In genomic region chr14:119980698-119981235, GRCm38 (mm10) we compare ENCODE assay signal across 14 mouse cellular contexts.
DNase-seq lines count a peak whose midpoint lies in the region; ATAC-seq and TF ChIP-seq lines count a peak whose summit lies in the region.
"Had no signal": no experiment of that assay in that cellular context is flagged by ENCODE, and none has a peak within 500 bp of the region (broad histone marks: within the 10 kb centered on the region; RNA-seq: fewer than 3 reads in every experiment).

No protein-coding gene starts in this region.

- H3K27me3 ChIP-seq in intestine, embryonic 14.5 days (replicated peaks; ENCODE audit: control insufficient read depth, insufficient read depth, low read length): no peaks in the 10 kb centered on the region
- no peaks in the 10 kb centered on the region for H3K27me3 ChIP-seq in intestine, embryonic 15.5 days (replicated peaks)
- no peaks in the 10 kb centered on the region for H3K27me3 ChIP-seq in hindbrain, postnatal 0 days (ENCODE audit: insufficient read depth, low read length)
- no peaks in the 10 kb centered on the region for H3K27me3 ChIP-seq in thymus, adult 2 months (ENCODE audit: control insufficient read depth, insufficient read depth, low read length)
- H3K27me3 ChIP-seq: liver, embryonic 13.5 days; neural tube, embryonic 13.5 days had no signal

- no peak overlapping the region for H3K27ac ChIP-seq in intestine, embryonic 14.5 days (ENCODE audit: low read depth)
- no peak overlapping the region for H3K27ac ChIP-seq in intestine, embryonic 15.5 days
- no peak overlapping the region for H3K27ac ChIP-seq in hindbrain, postnatal 0 days
- H3K27ac ChIP-seq in thymus, adult 2 months (ENCODE audit: control insufficient read depth, insufficient read depth, low read length): no peak overlapping the region
- H3K27ac ChIP-seq: heart, adult 2 months; liver, embryonic 13.5 days; neural tube, embryonic 13.5 days had no signal

- H3K4me2 ChIP-seq in intestine, embryonic 14.5 days (ENCODE audit: low read length): no peak overlapping the region
- H3K4me2 ChIP-seq in intestine, embryonic 15.5 days (replicated peaks): no peak overlapping the region
- H3K4me2 ChIP-seq in hindbrain, postnatal 0 days (ENCODE audit: low read depth, low read length): no peak overlapping the region
- H3K4me2 ChIP-seq: liver, embryonic 13.5 days; neural tube, embryonic 13.5 days had no signal

- no peak for TF ChIP-seq POLR2A in thymus, adult 2 months (IDR thresholded peaks at IDR 0.05; ENCODE audit: control insufficient read depth, extremely low read depth, insufficient read depth, low read length, poor library complexity)

- no peaks in the 10 kb centered on the region for H3K4me1 ChIP-seq in intestine, embryonic 14.5 days (replicated peaks; ENCODE audit: control insufficient read depth, insufficient read depth, low read length)
- no peaks in the 10 kb centered on the region for H3K4me1 ChIP-seq in intestine, embryonic 15.5 days (replicated peaks)
- no peaks in the 10 kb centered on the region for H3K4me1 ChIP-seq in hindbrain, postnatal 0 days (ENCODE audit: insufficient read depth, low read length)
- no peaks in the 10 kb centered on the region for H3K4me1 ChIP-seq in thymus, adult 2 months (replicated peaks; ENCODE audit: control insufficient read depth, insufficient read depth, low read length)
- H3K4me1 ChIP-seq: liver, embryonic 13.5 days had no signal

- WGBS in intestine, embryonic 14.5 days: 70% methylated on average over 6 of the region's 6 CpGs
- 79% methylated on average over 6 of the region's 6 CpGs for WGBS in intestine, embryonic 15.5 days
- WGBS in hindbrain, postnatal 0 days: 61% methylated on average over 6 of the region's 6 CpGs
- WGBS in thymus, adult 2 months: 93% methylated on average over 6 of the region's 6 CpGs

- H3K36me3 ChIP-seq in intestine, embryonic 14.5 days (ENCODE audit: control insufficient read depth, insufficient read depth, low read length): no peaks in the 10 kb centered on the region
- no peaks in the 10 kb centered on the region for H3K36me3 ChIP-seq in intestine, embryonic 15.5 days
- H3K36me3 ChIP-seq in hindbrain, postnatal 0 days (ENCODE audit: insufficient read depth, low read length): no peaks in the 10 kb centered on the region
- H3K36me3 ChIP-seq in thymus, adult 2 months (ENCODE audit: control insufficient read depth, insufficient read depth, low read length): no peaks in the 10 kb centered on the region
- H3K36me3 ChIP-seq: liver, embryonic 13.5 days; neural tube, embryonic 13.5 days had no signal

- no peak overlapping the region for H3K4me3 ChIP-seq in intestine, embryonic 14.5 days (ENCODE audit: low read depth, low read length)
- H3K4me3 ChIP-seq in intestine, embryonic 15.5 days (replicated peaks): no peak overlapping the region
- no peak overlapping the region for H3K4me3 ChIP-seq in hindbrain, postnatal 0 days (ENCODE audit: low read length)
- no peak overlapping the region for H3K4me3 ChIP-seq in thymus, adult 2 months (ENCODE audit: control insufficient read depth, insufficient read depth, low read length)
- H3K4me3 ChIP-seq: heart, adult 2 months; liver, embryonic 13.5 days; neural tube, embryonic 13.5 days had no signal

- no peak for ATAC-seq in intestine, embryonic 14.5 days (replicated peaks; ENCODE audit: low FRiP score, low TSS enrichment, low read depth)
- ATAC-seq in intestine, embryonic 15.5 days: no peak
- peak; percentile 68 for ATAC-seq in hindbrain, postnatal 0 days

- H3K9ac ChIP-seq in intestine, embryonic 14.5 days (ENCODE audit: low read length): no peak overlapping the region
- no peak overlapping the region for H3K9ac ChIP-seq in intestine, embryonic 15.5 days
- no peak overlapping the region for H3K9ac ChIP-seq in hindbrain, postnatal 0 days (replicated peaks; ENCODE audit: low read length)
- H3K9ac ChIP-seq: liver, embryonic 13.5 days; neural tube, embryonic 13.5 days had no signal

- no peak for TF ChIP-seq CTCF in hindbrain, postnatal 0 days (IDR thresholded peaks at IDR 0.05; ENCODE audit: low read depth)
- no peak for TF ChIP-seq CTCF in thymus, adult 2 months (IDR thresholded peaks at IDR 0.05; ENCODE audit: borderline replicate concordance, control insufficient read depth, extremely low read depth, insufficient read depth, low read length, poor library complexity)

- no peaks in the 10 kb centered on the region for H3K9me3 ChIP-seq in intestine, embryonic 14.5 days (ENCODE audit: control insufficient read depth, low read length)
- H3K9me3 ChIP-seq in intestine, embryonic 15.5 days: no peaks in the 10 kb centered on the region
- H3K9me3 ChIP-seq in hindbrain, postnatal 0 days (ENCODE audit: low read length): peaks cover 4% of the 10 kb centered on the region; the same call in 1 of the 2 replicates
- H3K9me3 ChIP-seq: liver, embryonic 13.5 days had no signal

- peak; percentile 23 for DNase-seq in intestine, embryonic 14.5 days (ENCODE audit: low spot score)
- peak; percentile 27 to 54 for DNase-seq in right cerebral cortex, postnatal 10 days (ENCODE audit: low spot score in 2 of 2)
- no peak for DNase-seq in right cerebral cortex, postnatal 25 days
- peak; percentile 42 for DNase-seq in hindbrain, postnatal 0 days (ENCODE audit: low spot score)
- no peak for DNase-seq in thymus, adult 2 months
- DNase-seq in gastrocnemius, postnatal 25 days: no peak
- DNase-seq: cerebellum, adult 18-20 months; heart, adult 2 months; heart, postnatal 10 days; kidney, adult 18-20 months; liver, embryonic 13.5 days; lung, postnatal 10 days had no signal

Comparison
In these comparisons a context has a peak if more than half of its experiments do, and no peak if none do; other contexts are left out.
1. DNase-seq: peak in intestine, embryonic 14.5 days (single experiment), right cerebral cortex, postnatal 10 days (2 of 2) and hindbrain, postnatal 0 days (single experiment); none in right cerebral cortex, postnatal 25 days (single experiment), thymus, adult 2 months (single experiment) and gastrocnemius, postnatal 25 days (single experiment).